Mouse (Mus musculus): ENCODE data around the gene Cers1.

Gene Cers1

GRCm38 (mm10) chr8:70316511-70317504 lies 1.2 kb downstream of the Cers1 start:
- DNase-seq (ENCODE audit: low spot score) = peak; percentile 83

- DNase-seq (ENCODE audit: low spot score) = no peak
Measured at GRCm38 (mm10) chr8:70317872-70318271, 2.3 kb downstream of the Cers1 start.

- no peak for DNase-seq (ENCODE audit: low spot score)
Measured at GRCm38 (mm10) chr8:70323716-70324115, 8.1 kb downstream of the Cers1 start.

GRCm38 (mm10) chr8:70327512-70327911 lies 11.9 kb downstream of the Cers1 start:
- DNase-seq (ENCODE audit: low spot score) = no peak

- DNase-seq (ENCODE audit: low spot score) = no peak
Measured at GRCm38 (mm10) chr8:70329124-70329834, 13.7 kb downstream of the Cers1 start, which contains the start of gene Gdf1. Gene Gdf1 (plus strand): TSS chr8:70329817.

- DNase-seq (ENCODE audit: low spot score) = no peak
Measured at GRCm38 (mm10) chr8:70329835-70330740, 14.5 kb downstream of the Cers1 start.

GRCm38 (mm10) chr8:70330741-70331364 lies 15.3 kb downstream of the Cers1 start:
- DNase-seq (ENCODE audit: low spot score) = no peak

GRCm38 (mm10) chr8:70331526-70331925 lies 16.0 kb downstream of the Cers1 start:
- DNase-seq (ENCODE audit: low spot score) = no peak

GRCm38 (mm10) chr8:70332070-70332877 lies 16.7 kb downstream of the Cers1 start:
- DNase-seq (ENCODE audit: low spot score) = no peak

GRCm38 (mm10) chr8:70332878-70333202 lies 17.3 kb downstream of the Cers1 start:
- DNase-seq (ENCODE audit: low spot score) = no peak

- no peak for DNase-seq (ENCODE audit: low spot score)
Measured at GRCm38 (mm10) chr8:70338931-70339330, 23.4 kb downstream of the Cers1 start.

- no peak for DNase-seq (ENCODE audit: low spot score)
Measured at GRCm38 (mm10) chr8:70340659-70341058, 25.1 kb downstream of the Cers1 start.

GRCm38 (mm10) chr8:70342007-70342406 lies 26.4 kb downstream of the Cers1 start:
- no peak for DNase-seq (ENCODE audit: low spot score)

- DNase-seq (ENCODE audit: low spot score) = no peak
Measured at GRCm38 (mm10) chr8:70343076-70343475, 27.5 kb downstream of the Cers1 start.

GRCm38 (mm10) chr8:70343696-70344095 lies 28.1 kb downstream of the Cers1 start:
- DNase-seq (ENCODE audit: low spot score) = no peak

GRCm38 (mm10) chr8:70344279-70344678 lies 28.7 kb downstream of the Cers1 start:
- DNase-seq (ENCODE audit: low spot score) = no peak

- DNase-seq (ENCODE audit: low spot score) = no peak
Measured at GRCm38 (mm10) chr8:70347443-70347842, 31.9 kb downstream of the Cers1 start.

GRCm38 (mm10) chr8:70347860-70348420 lies 32.4 kb downstream of the Cers1 start:
- no peak for DNase-seq (ENCODE audit: low spot score)

GRCm38 (mm10) chr8:70351035-70351999 lies 35.7 kb downstream of the Cers1 start:
- no peak for DNase-seq (ENCODE audit: low spot score)
